Mouse (Mus musculus): Measurements from ENCODE around the gene Serpinb1a.

DNA sequence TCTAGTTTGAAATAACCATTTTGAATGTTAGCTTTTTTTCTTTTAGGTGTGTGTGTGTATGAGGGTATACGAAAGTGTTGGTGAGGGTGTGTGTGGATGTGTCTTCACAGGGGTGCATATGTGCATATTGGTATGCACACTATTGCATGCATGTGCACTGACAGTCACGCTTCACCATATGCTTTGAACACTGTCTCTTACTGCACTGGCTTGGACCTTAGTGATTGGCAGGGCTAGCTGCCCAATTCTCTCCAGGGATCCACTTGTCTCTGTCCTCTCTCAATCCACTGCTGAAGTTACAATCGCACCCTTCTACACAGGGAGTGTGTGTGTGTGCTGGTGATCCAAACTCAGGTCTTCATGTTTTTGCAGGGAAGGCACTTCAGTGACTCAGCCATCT lies 9.6 kb downstream of the Serpinb1a start:
- TF ChIP-seq CTCF (IDR thresholded peaks at IDR 0.05): no peak
- TF ChIP-seq EP300 (IDR thresholded peaks at IDR 0.05): no peak

All from lung, postnatal 0 days (tissue).